Mouse (Mus musculus) lung, embryonic 15.5 days (tissue): ENCODE measurements around the gene Rcan2. TPM values are rescaled to one million over a fixed set of nuclear protein-coding genes. Genes with fewer than 3 reads are reported as not detected.
A peak's percentile ranks its signal among the peaks of the same experiment; 100 is the strongest.

Experiments
- ATAC-seq: fragments of 200-750 bp; cut with Nextera tagmentation; 2 replicates; pipeline ENCODE4 v1.8.0; 2017; ENCODE audit warnings: moderate number of reproducible peaks, borderline replicate concordance; ENCODE audit not compliant: low FRiP score, low TSS enrichment; ENCODE audit errors: extremely low read depth
- H3K27ac ChIP-seq: fragments of 300-500 bp; sonication (generic); 2 replicates; pipeline ENCODE4 v1.5.1; 2015; ENCODE audit warnings: moderate library complexity, mild to moderate bottlenecking, inconsistent platforms
- H3K27me3 ChIP-seq: fragments of 300-500 bp; sonication (generic); 2 replicates; pipeline ENCODE4 v1.6.1; 2015; ENCODE audit warnings: inconsistent platforms
- H3K36me3 ChIP-seq: fragments of 300-500 bp; sonication (generic); 2 replicates; pipeline ENCODE4 v1.6.1; 2015; ENCODE audit warnings: inconsistent platforms
- H3K4me1 ChIP-seq: fragments of 300-500 bp; sonication (generic); 2 replicates; pipeline ENCODE4 v1.6.1; 2015; ENCODE audit warnings: inconsistent platforms
- H3K4me2 ChIP-seq: fragments of 300-500 bp; sonication (generic); 2 replicates; pipeline ENCODE4 v1.6.1; 2015; ENCODE audit warnings: inconsistent platforms, mild to moderate bottlenecking, moderate library complexity
- H3K4me3 ChIP-seq: fragments of 300-500 bp; sonication (generic); 2 replicates; pipeline ENCODE4 v1.5.1; 2015; ENCODE audit warnings: mild to moderate bottlenecking, inconsistent platforms
- H3K9ac ChIP-seq: fragments of 300-500 bp; sonication (generic); 2 replicates; pipeline ENCODE4 v1.6.1; 2015; ENCODE audit warnings: inconsistent platforms
- H3K9me3 ChIP-seq: fragments of 300-500 bp; sonication (generic); 2 replicates; pipeline ENCODE4 v1.6.1; 2016; ENCODE audit warnings: inconsistent platforms
- WGBS: fragments of 180-500 bp; shearing (Covaris S2); methylation state at CpG from one replicate; pipeline ENCODE4 v1.1.7; 2015; 5-methylcytosine and 5-hydroxymethylcytosine counted together
- polyA plus RNA-seq: library from polyadenylated mRNA; unstranded; fragments of >200 nt; fragmentation: Nextera tagmentation; extraction: Ambion mirVana; gene quantifications from 2 replicates; pipeline ENCODE4 v1.2.1, GENCODE M21; 2015

The Rcan2 gene
- polyA plus RNA-seq, 1 experiment from 2014 or later, result 6.4 TPM

GRCm38 (mm10) chr17:44027311-44027710, 226.2 kb downstream of the Rcan2 start:
- no peaks in the 10 kb centered on the region for H3K36me3 ChIP-seq
- no peaks in the 10 kb centered on the region for H3K27me3 ChIP-seq
- no peak overlapping the region for H3K4me2 ChIP-seq
- H3K4me3 ChIP-seq, result no peak overlapping the region
- H3K27ac ChIP-seq, result no peak overlapping the region
- no peak for ATAC-seq
- H3K9me3 ChIP-seq, result no peaks in the 10 kb centered on the region
- H3K9ac ChIP-seq, result no peak overlapping the region
- 79% methylated on average over 9 of the region's 9 CpGs for WGBS
- no peaks in the 10 kb centered on the region for H3K4me1 ChIP-seq

- 42% methylated on average over 5 of the region's 5 CpGs for WGBS
- no peak for ATAC-seq
- no peaks in the 10 kb centered on the region for H3K27me3 ChIP-seq
- no peaks in the 10 kb centered on the region for H3K4me1 ChIP-seq
- H3K36me3 ChIP-seq, result no peaks in the 10 kb centered on the region
- no peak overlapping the region for H3K4me3 ChIP-seq
- H3K9ac ChIP-seq, result no peak overlapping the region
- H3K9me3 ChIP-seq, result no peaks in the 10 kb centered on the region
- no peak overlapping the region for H3K4me2 ChIP-seq
- H3K27ac ChIP-seq, result no peak overlapping the region
These were observed 228.5 kb downstream of the Rcan2 start for GRCm38 (mm10) chr17:44029616-44030015.

DNA sequence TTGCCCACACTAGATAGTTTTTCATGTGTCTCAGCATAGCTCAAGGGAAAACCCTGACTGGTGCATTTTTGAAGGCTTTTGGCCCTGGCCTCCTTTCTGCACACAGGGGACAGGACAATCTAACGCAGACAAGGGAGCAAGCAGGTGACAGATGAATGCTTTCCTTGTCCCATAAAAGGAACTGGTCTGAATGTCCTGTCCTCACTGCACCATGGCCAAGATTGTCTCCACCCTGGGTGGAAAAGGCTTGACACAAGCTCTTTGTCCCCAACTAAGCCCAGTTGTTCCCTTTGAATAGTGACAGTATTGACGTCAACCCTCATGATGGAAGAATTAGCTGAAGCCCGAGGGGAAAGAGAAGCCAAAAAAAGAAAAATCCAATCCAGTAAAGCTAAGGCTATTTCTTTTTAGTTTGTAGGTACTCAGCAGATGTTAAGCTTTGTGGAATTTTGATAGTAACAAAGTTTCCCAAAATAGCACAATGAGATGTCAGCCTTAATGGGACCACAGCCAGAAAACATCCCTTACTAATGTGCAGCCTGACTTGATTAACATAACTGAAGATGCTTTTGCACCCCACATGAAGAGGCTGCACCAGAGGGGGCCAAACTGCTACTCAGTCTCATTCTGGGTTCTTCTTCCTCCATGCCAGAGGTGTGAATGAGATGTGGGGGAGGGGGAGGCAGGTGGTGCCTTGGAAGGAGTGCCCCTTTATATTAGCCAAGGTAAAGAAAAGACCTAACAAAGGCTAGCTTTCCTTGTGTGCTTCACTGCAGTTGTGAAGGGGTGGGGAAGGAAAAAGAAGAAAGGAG, 229.8 kb downstream of the Rcan2 start:
- H3K9ac ChIP-seq, result no peak overlapping the region
- H3K27ac ChIP-seq, result no peak overlapping the region
- H3K9me3 ChIP-seq, result no peaks in the 10 kb centered on the region
- H3K4me2 ChIP-seq, result no peak overlapping the region
- no peaks in the 10 kb centered on the region for H3K4me1 ChIP-seq
- no peak; the same call in 1 of the 2 replicates for ATAC-seq
- H3K36me3 ChIP-seq, result no peaks in the 10 kb centered on the region
- no peaks in the 10 kb centered on the region for H3K27me3 ChIP-seq
- no peak overlapping the region for H3K4me3 ChIP-seq
- WGBS, result 61% methylated on average over 3 of the region's 3 CpGs

GRCm38 (mm10) chr17:44035005-44035404, 233.9 kb downstream of the Rcan2 start:
- H3K4me1 ChIP-seq, result no peaks in the 10 kb centered on the region
- WGBS, result 96% methylated on average over 1 of the region's 1 CpGs
- no peaks in the 10 kb centered on the region for H3K27me3 ChIP-seq
- no peak overlapping the region for H3K9ac ChIP-seq
- no peak overlapping the region for H3K4me2 ChIP-seq
- H3K9me3 ChIP-seq, result no peaks in the 10 kb centered on the region
- no peak overlapping the region for H3K27ac ChIP-seq
- no peak overlapping the region for H3K4me3 ChIP-seq
- ATAC-seq, result no peak
- H3K36me3 ChIP-seq, result no peaks in the 10 kb centered on the region

DNA sequence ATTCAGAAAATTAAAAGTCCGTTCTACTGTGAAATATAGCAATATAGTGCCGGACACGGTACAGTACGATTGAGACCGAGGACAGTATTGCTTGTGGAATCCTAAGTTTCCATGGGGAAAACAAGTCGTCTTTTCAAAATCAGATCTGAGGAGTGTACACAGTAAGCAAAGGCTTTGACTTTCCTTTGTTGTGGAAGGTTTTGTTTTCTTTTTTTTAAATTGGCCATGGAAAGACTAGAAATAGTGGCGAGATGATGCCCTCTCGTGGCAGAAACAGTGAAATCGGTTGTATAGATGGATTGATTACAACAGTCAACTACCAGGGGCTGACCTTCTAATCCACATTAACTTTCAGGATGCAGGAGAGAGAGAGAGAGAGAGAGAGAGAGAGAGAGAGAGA, 237.5 kb downstream of the Rcan2 start:
- Histone ChIP-seq H3K4me2 (no peak overlapping the region), H3K4me3 (no peak overlapping the region), H3K9me3 (no peaks in the 10 kb centered on the region), H3K9ac (no peak overlapping the region), H3K36me3 (no peaks in the 10 kb centered on the region), H3K27ac (no peak overlapping the region), H3K27me3 (no peaks in the 10 kb centered on the region), H3K4me1 (no peaks in the 10 kb centered on the region)
- WGBS, result 64% methylated on average over 9 of the region's 9 CpGs
- no peak for ATAC-seq

- Histone ChIP-seq H3K36me3 (no peaks in the 10 kb centered on the region), H3K9me3 (no peaks in the 10 kb centered on the region), H3K4me1 (no peaks in the 10 kb centered on the region), H3K27me3 (no peaks in the 10 kb centered on the region), H3K9ac (no peak overlapping the region), H3K27ac (no peak overlapping the region), H3K4me2 (no peak overlapping the region), H3K4me3 (no peak overlapping the region)
- ATAC-seq, result no peak
- 93% methylated on average over 2 of the region's 2 CpGs for WGBS
These were observed 239.3 kb downstream of the Rcan2 start for GRCm38 (mm10) chr17:44040449-44040848.

DNA sequence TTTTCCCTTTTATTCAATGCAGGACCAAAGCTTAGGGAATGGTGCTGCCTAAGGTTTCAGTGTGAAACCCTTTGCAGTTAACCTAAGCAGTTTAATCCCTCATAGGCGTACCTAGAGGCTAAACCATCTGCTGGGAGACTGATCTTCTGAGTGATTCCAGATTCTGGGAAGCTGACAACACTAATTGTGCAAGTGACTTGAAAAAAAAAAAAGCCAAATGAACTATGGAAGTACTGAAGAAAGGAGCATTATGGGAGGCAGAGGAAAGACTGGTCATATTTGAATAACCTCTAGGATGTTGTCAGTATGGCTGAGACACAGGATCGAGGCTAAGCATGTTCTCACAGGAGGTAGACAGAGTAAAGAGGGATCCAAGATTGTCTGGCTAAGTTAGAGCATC, 241.2 kb downstream of the Rcan2 start:
- H3K27me3 ChIP-seq, result no peaks in the 10 kb centered on the region
- no peak for ATAC-seq
- H3K4me1 ChIP-seq, result no peaks in the 10 kb centered on the region
- 61% methylated on average over 2 of the region's 2 CpGs for WGBS
- H3K4me2 ChIP-seq, result no peak overlapping the region
- no peaks in the 10 kb centered on the region for H3K9me3 ChIP-seq
- H3K9ac ChIP-seq, result no peak overlapping the region
- H3K36me3 ChIP-seq, result no peaks in the 10 kb centered on the region
- H3K27ac ChIP-seq, result no peak overlapping the region
- H3K4me3 ChIP-seq, result no peak overlapping the region

GRCm38 (mm10) chr17:44042861-44043260, 241.7 kb downstream of the Rcan2 start:
- ATAC-seq, result peak; percentile 39; the same call in 1 of the 2 replicates
- H3K27me3 ChIP-seq, result no peaks in the 10 kb centered on the region
- H3K36me3 ChIP-seq, result no peaks in the 10 kb centered on the region
- no peaks in the 10 kb centered on the region for H3K9me3 ChIP-seq
- WGBS, result 61% methylated on average over 8 of the region's 8 CpGs
- no peak overlapping the region for H3K4me2 ChIP-seq
- no peaks in the 10 kb centered on the region for H3K4me1 ChIP-seq
- no peak overlapping the region for H3K27ac ChIP-seq
- no peak overlapping the region for H3K4me3 ChIP-seq
- H3K9ac ChIP-seq, result no peak overlapping the region

- WGBS, result 76% methylated on average over 4 of the region's 4 CpGs
These were observed 252.3 kb downstream of the Rcan2 start for GRCm38 (mm10) chr17:44053427-44053826.

DNA sequence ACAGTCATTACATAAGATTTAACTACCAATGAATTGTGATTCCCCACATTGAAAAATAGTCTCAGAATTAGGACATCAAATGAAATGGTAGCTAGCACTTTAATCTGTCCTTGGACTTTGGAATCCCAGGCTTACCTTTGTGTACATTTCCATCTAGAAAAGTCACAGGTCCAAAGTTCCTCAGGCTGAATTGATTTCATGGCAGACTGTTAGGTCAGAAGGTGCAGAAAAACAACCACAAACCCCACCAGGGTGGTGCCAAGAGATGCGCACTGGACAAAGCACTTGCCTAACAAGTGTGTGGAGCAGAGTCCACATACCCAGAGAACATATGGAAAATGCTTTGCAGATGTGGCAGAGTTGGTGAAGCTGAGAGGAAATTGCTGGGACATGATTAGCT, 256.0 kb downstream of the Rcan2 start:
- 93% methylated on average over 1 of the region's 1 CpGs for WGBS

More at GRCm38 (mm10) chr17:44053427-44053826, 252.3 kb downstream of the Rcan2 start:
- H3K36me3 ChIP-seq, result no peaks in the 10 kb centered on the region
- H3K9me3 ChIP-seq, result no peaks in the 10 kb centered on the region
- H3K27me3 ChIP-seq, result no peaks in the 10 kb centered on the region
- no peak overlapping the region for H3K4me2 ChIP-seq
- no peaks in the 10 kb centered on the region for H3K4me1 ChIP-seq
- no peak overlapping the region for H3K9ac ChIP-seq
- H3K4me3 ChIP-seq, result no peak overlapping the region
- ATAC-seq, result no peak
- no peak overlapping the region for H3K27ac ChIP-seq

DNA sequence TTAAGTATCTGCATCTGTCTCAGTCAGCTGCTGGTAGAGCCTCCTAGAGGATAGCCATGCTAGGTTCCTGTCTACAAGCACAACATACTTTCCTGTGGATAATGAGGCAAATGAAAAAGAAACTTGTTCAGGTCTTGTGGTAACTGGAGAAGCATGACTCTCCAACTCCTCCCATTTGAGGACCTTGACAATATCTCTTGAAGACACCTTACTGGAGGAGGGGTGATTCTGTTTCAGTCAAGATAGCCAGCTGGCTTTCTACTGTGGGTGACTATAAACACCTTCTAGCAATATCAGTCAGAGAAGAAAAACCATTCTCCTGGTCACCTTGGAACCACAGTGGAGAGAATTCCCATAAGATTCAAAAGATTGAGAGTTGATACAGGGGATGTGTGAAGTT, 257.0 kb downstream of the Rcan2 start:
- no peaks in the 10 kb centered on the region for H3K9me3 ChIP-seq
- H3K4me3 ChIP-seq, result no peak overlapping the region
- no peak for ATAC-seq

More for the DNA sequence above, 256.0 kb downstream of the Rcan2 start:
- H3K27me3 ChIP-seq, result no peaks in the 10 kb centered on the region
- H3K27ac ChIP-seq, result no peak overlapping the region
- H3K4me3 ChIP-seq, result no peak overlapping the region
- no peaks in the 10 kb centered on the region for H3K9me3 ChIP-seq
- no peaks in the 10 kb centered on the region for H3K36me3 ChIP-seq
- H3K9ac ChIP-seq, result no peak overlapping the region
- H3K4me1 ChIP-seq, result no peaks in the 10 kb centered on the region
- no peak for ATAC-seq
- H3K4me2 ChIP-seq, result no peak overlapping the region

GRCm38 (mm10) chr17:44060781-44061180, 259.6 kb downstream of the Rcan2 start:
- H3K4me2 ChIP-seq, result no peak overlapping the region
- WGBS, result 90% methylated on average over 1 of the region's 1 CpGs
- no peak overlapping the region for H3K9ac ChIP-seq
- H3K36me3 ChIP-seq, result no peaks in the 10 kb centered on the region
- H3K4me3 ChIP-seq, result no peak overlapping the region
- ATAC-seq, result no peak
- no peaks in the 10 kb centered on the region for H3K4me1 ChIP-seq
- no peak overlapping the region for H3K27ac ChIP-seq
- no peaks in the 10 kb centered on the region for H3K27me3 ChIP-seq
- H3K9me3 ChIP-seq, result no peaks in the 10 kb centered on the region

More for the DNA sequence above, 257.0 kb downstream of the Rcan2 start:
- Histone ChIP-seq H3K27me3 (no peaks in the 10 kb centered on the region), H3K36me3 (no peaks in the 10 kb centered on the region), H3K27ac (no peak overlapping the region), H3K9ac (no peak overlapping the region), H3K4me2 (no peak overlapping the region), H3K4me1 (no peaks in the 10 kb centered on the region)
